Mouse (Mus musculus): ENCODE results near the gene Mboat7.

Gene Mboat7

GRCm38 (mm10) chr7:3645488-3646025, 47.8 kb downstream of the Mboat7 start:
- intact Hi-C loops (cut with DNase I) = loop anchor here (1.0 kb wide), 1 partner anchor 20 kb away; the partner anchor contains the start of gene Leng1

GRCm38 (mm10) chr7:3644672-3645487, 48.4 kb downstream of the Mboat7 start, which contains the start of gene Cnot3:
Cnot3 (plus strand) TSS chr7:3645268.
- intact Hi-C loops (cut with DNase I) = loop anchor here (1.0 kb wide), 1 partner anchor 20 kb away; the partner anchor contains the start of gene Leng1

- intact Hi-C loops (cut with DNase I) = no loop called here
Measured at GRCm38 (mm10) chr7:3644348-3644671, 49.0 kb downstream of the Mboat7 start.

- intact Hi-C loops (cut with DNase I) = no loop called here
Measured at GRCm38 (mm10) chr7:3643843-3644242, 49.5 kb downstream of the Mboat7 start.

GRCm38 (mm10) chr7:3643412-3643811, 49.9 kb downstream of the Mboat7 start:
- intact Hi-C loops (cut with DNase I) = no loop called here

GRCm38 (mm10) chr7:3630478-3630815, 62.9 kb downstream of the Mboat7 start:
- intact Hi-C loops (cut with DNase I) = no loop called here

- intact Hi-C loops (cut with DNase I) = no loop called here
Measured at GRCm38 (mm10) chr7:3629543-3630477, 63.5 kb downstream of the Mboat7 start, which contains the start of the genes Tfpt and Prpf31. Tfpt (minus strand) TSS chr7:3629929. Prpf31 (plus strand) TSS chr7:3629985.

- intact Hi-C loops (cut with DNase I) = no loop called here
Measured at GRCm38 (mm10) chr7:3629030-3629429, 64.3 kb downstream of the Mboat7 start.

Small RNA genes lying within 50 kb of the gene (microRNA-seq; reads per million reads assigned to microRNA genes)
- 2.1 to 3.0 reads per million in 2 experiments for gene Mir3572
